Mouse (Mus musculus) cerebellum, postnatal 25 days (tissue): ENCODE measurements around the gene Ppcdc.
"Not testable (repeated sequence)": the region's sequence is repeated elsewhere in the genome, so short reads cannot be mapped to it uniquely, and the experiment has no call there.

ENCODE experiments used
- DNase-seq, 2 experiments: peaks; one replicate each; pipeline ENCODE4 v3.0.0; 2021; ENCODE audit warnings: mixed read lengths in 2 of 2

Gene Ppcdc

GRCm38 (mm10) chr9:57428391-57428790 lies 11.5 kb downstream of the Ppcdc start:
- no peak for DNase-seq

DNA sequence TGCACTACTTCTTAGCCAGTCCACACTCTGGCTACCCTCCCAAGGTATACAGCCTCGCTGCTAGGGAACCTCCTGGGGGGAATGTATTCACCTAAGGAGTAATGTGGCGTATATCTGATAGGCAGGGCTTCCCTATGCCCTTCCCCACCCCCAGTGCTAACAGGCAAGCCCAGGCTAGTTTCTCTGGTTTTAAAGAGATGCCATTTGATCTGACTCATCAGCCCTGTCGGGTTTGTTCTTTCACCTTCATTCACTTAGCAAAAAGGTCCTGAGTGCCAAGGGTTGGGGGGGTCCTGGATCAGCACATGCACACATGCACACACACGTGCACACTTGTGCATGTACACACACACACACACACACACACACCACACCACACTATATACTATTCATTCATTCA lies 12.0 kb downstream of the Ppcdc start:
- no peak for DNase-seq

DNA sequence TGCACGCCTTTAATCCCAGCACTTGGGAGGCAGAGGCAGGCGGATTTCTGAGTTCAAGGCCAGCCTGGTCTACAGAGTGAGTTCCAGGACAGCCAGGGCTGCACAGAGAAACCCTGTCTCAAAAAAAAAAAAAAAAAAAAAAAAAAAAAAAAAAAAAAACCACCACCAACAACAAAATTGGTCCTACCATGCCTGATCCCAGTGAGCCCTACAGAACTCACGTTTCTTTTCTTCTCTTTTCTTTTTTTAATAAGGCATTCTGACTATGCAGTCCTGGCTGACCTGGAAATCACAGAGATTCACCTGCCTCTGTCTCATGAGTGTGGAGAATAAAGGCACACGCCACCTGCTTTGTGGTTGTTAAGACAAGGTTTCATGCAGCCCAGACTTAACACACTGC lies 12.8 kb downstream of the Ppcdc start:
- not testable (repeated sequence) for DNase-seq

GRCm38 (mm10) chr9:57425116-57425515 lies 14.8 kb downstream of the Ppcdc start:
- no peak for DNase-seq

- DNase-seq = no peak
These were observed 15.9 kb downstream of the Ppcdc start for GRCm38 (mm10) chr9:57424066-57424465.

DNA sequence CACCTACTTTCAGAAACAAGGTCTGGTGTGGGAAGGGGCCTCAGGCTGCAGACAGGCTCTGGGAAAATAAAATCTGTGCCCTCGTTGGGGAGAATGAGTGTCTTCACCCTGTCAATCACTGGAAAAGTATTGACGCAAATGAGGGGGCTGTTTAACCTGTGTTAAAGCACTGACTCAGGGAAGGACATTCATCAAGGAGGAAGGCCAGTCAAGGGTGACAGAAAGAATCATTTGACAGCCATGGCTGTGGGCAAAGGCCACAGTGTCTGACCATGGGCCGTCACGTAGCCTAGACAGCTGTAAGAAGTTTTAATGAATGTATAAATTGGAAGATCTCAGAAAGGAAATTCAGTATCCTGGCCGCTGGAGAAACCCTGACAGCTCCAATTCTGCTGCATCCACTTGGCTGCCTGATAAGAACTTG lies 18.2 kb downstream of the Ppcdc start:
- DNase-seq = no peak

- no peak for DNase-seq
These were observed 18.8 kb downstream of the Ppcdc start for GRCm38 (mm10) chr9:57421121-57421571.

- peak; percentile 43 to 68 for DNase-seq
These were observed 19.4 kb downstream of the Ppcdc start for GRCm38 (mm10) chr9:57420321-57421120.

- DNase-seq = no peak
These were observed 20.2 kb downstream of the Ppcdc start for GRCm38 (mm10) chr9:57419521-57420267.

DNA sequence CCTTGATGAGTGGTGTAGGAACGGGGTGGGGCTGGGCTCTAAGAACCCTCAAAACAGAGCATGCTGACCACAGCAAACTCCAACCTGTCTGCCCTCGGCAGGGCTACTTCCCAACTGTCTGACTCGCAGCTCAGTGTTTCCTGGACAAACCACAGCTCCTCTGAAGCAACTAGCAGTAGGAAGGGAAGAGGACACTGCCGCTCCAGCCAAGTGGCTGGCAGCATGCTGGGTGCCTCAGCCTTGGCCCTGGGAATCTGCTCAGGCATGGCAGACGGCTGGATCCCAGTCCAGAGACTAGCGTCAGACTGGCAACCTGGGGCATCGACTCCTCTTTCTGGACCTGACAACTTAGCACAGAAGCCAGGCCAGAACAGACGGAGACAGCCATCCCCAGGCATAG lies 22.6 kb downstream of the Ppcdc start:
- DNase-seq = peak; percentile 87 to 90

GRCm38 (mm10) chr9:57407120-57407905 lies 32.6 kb downstream of the Ppcdc start:
- DNase-seq = no peak

GRCm38 (mm10) chr9:57406395-57406794 lies 33.5 kb downstream of the Ppcdc start:
- DNase-seq = no peak

GRCm38 (mm10) chr9:57404036-57404435 lies 35.9 kb downstream of the Ppcdc start:
- no peak for DNase-seq

GRCm38 (mm10) chr9:57402318-57403251 lies 37.3 kb downstream of the Ppcdc start:
- no peak for DNase-seq

GRCm38 (mm10) chr9:57398773-57399172 lies 41.2 kb downstream of the Ppcdc start:
- DNase-seq = no peak

DNA sequence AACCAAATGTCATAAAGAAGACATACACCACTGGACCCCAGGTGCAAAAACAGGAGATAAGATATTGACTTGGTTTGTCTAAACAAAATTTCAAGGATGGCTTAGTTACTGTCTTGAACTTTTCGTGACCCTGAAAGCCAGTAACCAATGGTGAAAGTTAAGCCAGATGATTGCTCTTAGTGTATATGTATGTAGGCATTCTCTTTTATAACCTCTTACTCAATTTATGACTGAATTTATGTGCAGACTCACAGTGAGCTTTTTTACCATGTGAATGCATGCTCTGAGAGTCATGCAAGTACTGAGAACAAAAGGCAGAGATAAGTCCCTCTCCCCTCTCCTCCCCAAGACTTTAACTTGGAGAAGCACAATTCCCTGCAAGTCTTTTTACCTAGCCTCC lies 47.0 kb downstream of the Ppcdc start:
- no peak for DNase-seq

DNA sequence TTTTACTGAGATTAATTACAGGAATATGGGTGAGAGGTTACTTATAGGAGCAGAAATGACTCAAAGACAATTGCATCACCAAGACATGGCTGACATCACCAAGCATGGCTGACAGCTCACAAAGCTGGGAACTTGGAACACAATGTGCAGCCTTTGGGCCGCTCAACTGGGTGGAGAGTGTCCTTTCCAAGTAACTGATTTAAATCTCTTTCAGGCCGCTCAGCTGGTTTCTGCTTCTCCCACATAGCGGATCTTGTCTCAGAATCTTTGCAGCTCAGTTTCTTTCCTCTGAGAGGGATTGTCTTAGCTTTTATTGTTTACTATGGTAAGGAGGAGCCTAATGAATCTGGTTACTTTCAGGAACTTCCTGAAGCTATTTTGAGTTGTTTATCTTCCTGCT lies 49.1 kb downstream of the Ppcdc start:
- DNase-seq = no peak

- no peak for DNase-seq
These were observed 50.8 kb downstream of the Ppcdc start for GRCm38 (mm10) chr9:57389131-57389530.

GRCm38 (mm10) chr9:57386926-57387325 lies 53.0 kb downstream of the Ppcdc start:
- no peak for DNase-seq

GRCm38 (mm10) chr9:57384621-57385020 lies 55.3 kb downstream of the Ppcdc start:
- no peak for DNase-seq

GRCm38 (mm10) chr9:57360999-57361398 lies 78.9 kb downstream of the Ppcdc start:
- no peak for DNase-seq
